Mouse (Mus musculus): ENCODE measurements around the gene Stx6.

Stx6 gene

GRCm38 (mm10) chr1:155233378-155233777 is 74.9 kb downstream of the Stx6 start:
- DNase-seq (ENCODE audit: low read depth, low spot score): no peak

- DNase-seq (ENCODE audit: low read depth, low spot score): peak; percentile 75
Observed at GRCm38 (mm10) chr1:155233931-155234607, 75.6 kb downstream of the Stx6 start.

GRCm38 (mm10) chr1:155235641-155236040 is 77.1 kb downstream of the Stx6 start:
- DNase-seq (ENCODE audit: low read depth, low spot score): no peak

- no peak for DNase-seq (ENCODE audit: low read depth, low spot score)
Observed at GRCm38 (mm10) chr1:155236306-155237024, 78.0 kb downstream of the Stx6 start.

GRCm38 (mm10) chr1:155237390-155237789 is 78.9 kb downstream of the Stx6 start:
- no peak for DNase-seq (ENCODE audit: low read depth, low spot score)

GRCm38 (mm10) chr1:155238126-155238525 is 79.6 kb downstream of the Stx6 start:
- DNase-seq (ENCODE audit: low read depth, low spot score): no peak

GRCm38 (mm10) chr1:155239169-155239568 is 80.7 kb downstream of the Stx6 start:
- no peak for DNase-seq (ENCODE audit: low read depth, low spot score)

- DNase-seq (ENCODE audit: low read depth, low spot score): peak; percentile 48
Observed at GRCm38 (mm10) chr1:155239962-155240717, 81.6 kb downstream of the Stx6 start.

- no peak for DNase-seq (ENCODE audit: low read depth, low spot score)
Observed at GRCm38 (mm10) chr1:155241701-155242487, 83.4 kb downstream of the Stx6 start.

GRCm38 (mm10) chr1:155242488-155242745 is 83.9 kb downstream of the Stx6 start:
- DNase-seq (ENCODE audit: low read depth, low spot score): no peak

GRCm38 (mm10) chr1:155243797-155244770 is 85.6 kb downstream of the Stx6 start, which contains the start of gene BC034090:
BC034090 (minus strand) TSS chr1:155244444.
- no peak for DNase-seq (ENCODE audit: low read depth, low spot score)

- no peak for DNase-seq (ENCODE audit: low read depth, low spot score)
Observed at GRCm38 (mm10) chr1:155244771-155245211, 86.3 kb downstream of the Stx6 start.

- no peak for DNase-seq (ENCODE audit: low read depth, low spot score)
Observed at GRCm38 (mm10) chr1:155245516-155245915, 87.0 kb downstream of the Stx6 start.

GRCm38 (mm10) chr1:155247441-155247840 is 88.9 kb downstream of the Stx6 start:
- DNase-seq (ENCODE audit: low read depth, low spot score): no peak

GRCm38 (mm10) chr1:155248041-155248440 is 89.5 kb downstream of the Stx6 start:
- DNase-seq (ENCODE audit: low read depth, low spot score): no peak

- no peak for DNase-seq (ENCODE audit: low read depth, low spot score)
Observed at GRCm38 (mm10) chr1:155249896-155250295, 91.4 kb downstream of the Stx6 start.

- DNase-seq (ENCODE audit: low read depth, low spot score): no peak
Observed at GRCm38 (mm10) chr1:155250531-155251135, 92.1 kb downstream of the Stx6 start.

- DNase-seq (ENCODE audit: low read depth, low spot score): no peak
Observed at GRCm38 (mm10) chr1:155251596-155251995, 93.1 kb downstream of the Stx6 start.

- no peak for DNase-seq (ENCODE audit: low read depth, low spot score)
Observed at GRCm38 (mm10) chr1:155252631-155253121, 94.2 kb downstream of the Stx6 start.

- DNase-seq (ENCODE audit: low read depth, low spot score): no peak
Observed at GRCm38 (mm10) chr1:155253126-155253525, 94.6 kb downstream of the Stx6 start.
